Comparison of ENCODE assay signal across 29 mouse cellular contexts in genomic region chr1:173325395-173325794, GRCm38 (mm10). TPM values are rescaled to one million over a fixed set of nuclear protein-coding genes. Genes with fewer than 3 reads are reported as not detected.
"Had no signal": no experiment of that assay in that cellular context is flagged by ENCODE, and none has a peak within 500 bp of the region (broad histone marks: within the 10 kb centered on the region; RNA-seq: fewer than 3 reads in every experiment).

No protein-coding gene starts in this region.

- DNase-seq: kidney, adult 2 months; kidney, postnatal 10 days; kidney, postnatal 36 days; layer of hippocampus, postnatal 36 days; lung, embryonic 14.5 days; midbrain, embryonic 14.5 days; thymus, adult 18-20 months; thymus, postnatal 4 days had no signal

- H3K27me3 ChIP-seq: kidney, embryonic 15.5 days; limb, embryonic 12.5 days; limb, embryonic 15.5 days had no signal

- H3K9ac ChIP-seq: kidney, embryonic 15.5 days; limb, embryonic 12.5 days; limb, embryonic 15.5 days; lung, embryonic 14.5 days had no signal

- H3K4me1 ChIP-seq: kidney, embryonic 15.5 days; limb, embryonic 12.5 days; limb, embryonic 15.5 days had no signal

- H3K4me3 ChIP-seq: kidney, embryonic 15.5 days; left cerebral cortex, adult 2 months; limb, embryonic 12.5 days; limb, embryonic 15.5 days; megakaryocyte, embryonic 14.5 days had no signal

- H3K27ac ChIP-seq: kidney, embryonic 15.5 days; left cerebral cortex, adult 2 months; limb, embryonic 12.5 days; limb, embryonic 15.5 days; macrophage had no signal

- H3K9me3 ChIP-seq: kidney, embryonic 15.5 days; limb, embryonic 12.5 days; limb, embryonic 15.5 days; megakaryocyte, embryonic 14.5 days had no signal

- ATAC-seq: intestine, postnatal 0 days; lung, postnatal 0 days had no signal

- H3K36me3 ChIP-seq: kidney, embryonic 15.5 days; limb, embryonic 12.5 days; limb, embryonic 15.5 days had no signal

- H3K4me2 ChIP-seq: kidney, embryonic 15.5 days; limb, embryonic 12.5 days; limb, embryonic 15.5 days; lung, embryonic 14.5 days; midbrain, embryonic 11.5 days had no signal

RNA-seq across cellular contexts. Expression of gene Ackr1, which starts 8.2 kb away (rescaled TPM):
- polyA plus RNA-seq: macrophage had no signal

RNA-seq across cellular contexts. Expression of gene Cadm3, which starts 42.1 kb away (rescaled TPM):
- polyA plus RNA-seq: macrophage had no signal

RNA-seq across cellular contexts. Expression of gene Mptx2, which starts 47.8 kb away (rescaled TPM):
- total RNA-seq: layer of hippocampus, adult 8-10 months; layer of hippocampus, postnatal 10 days; layer of hippocampus, postnatal 36 days; left cerebral cortex, adult 2 months; left cerebral cortex, postnatal 10 days; left cerebral cortex, postnatal 36 days; midbrain, postnatal 0 days had no signal
- polyA plus RNA-seq: intestine, embryonic 14.5 days; kidney, adult 2 months; kidney, embryonic 15.5 days; limb, embryonic 12.5 days; limb, embryonic 15.5 days; lung, embryonic 14.5 days; lung, postnatal 0 days; macrophage; midbrain, embryonic 11.5 days; midbrain, embryonic 14.5 days; midbrain, postnatal 0 days; neural tube, embryonic 11.5 days; neural tube, embryonic 14.5 days; spleen, adult 2 months; stomach, embryonic 16.5 days; testis, adult 2 months had no signal

RNA-seq across cellular contexts. Expression of gene Olfr418, which starts 59.6 kb away (rescaled TPM):
- total RNA-seq: layer of hippocampus, adult 8-10 months; layer of hippocampus, postnatal 10 days; layer of hippocampus, postnatal 36 days; left cerebral cortex, adult 2 months; left cerebral cortex, postnatal 10 days; left cerebral cortex, postnatal 36 days; midbrain, postnatal 0 days had no signal
- polyA plus RNA-seq: intestine, embryonic 14.5 days; intestine, postnatal 0 days; kidney, adult 2 months; kidney, embryonic 15.5 days; limb, embryonic 12.5 days; limb, embryonic 15.5 days; lung, embryonic 14.5 days; lung, postnatal 0 days; macrophage; midbrain, embryonic 11.5 days; midbrain, embryonic 14.5 days; midbrain, postnatal 0 days; neural tube, embryonic 11.5 days; neural tube, embryonic 14.5 days; small intestine, adult 2 months; spleen, adult 2 months; stomach, embryonic 16.5 days; testis, adult 2 months had no signal
